Mouse (Mus musculus) naive thymus-derived CD4-positive, alpha-beta T cell, adult 2 months (primary cell): ENCODE results near the gene Sdsl.

ENCODE experiments used
- DNase-seq: peaks from one replicate; pipeline ENCODE4 v3.0.0-alpha.2; 2011; ENCODE audit warnings: low read depth

The Sdsl gene

GRCm38 (mm10) chr5:120493873-120494395 is 21.3 kb upstream of the Sdsl start:
- DNase-seq, result no peak

GRCm38 (mm10) chr5:120493440-120493839 is 20.8 kb upstream of the Sdsl start:
- no peak for DNase-seq

GRCm38 (mm10) chr5:120492437-120492836 is 19.8 kb upstream of the Sdsl start:
- DNase-seq, result no peak

GRCm38 (mm10) chr5:120490679-120491192 is 18.1 kb upstream of the Sdsl start:
- no peak for DNase-seq

- no peak for DNase-seq
Measured at GRCm38 (mm10) chr5:120487844-120488243, 15.2 kb upstream of the Sdsl start.

- DNase-seq, result no peak
Measured at GRCm38 (mm10) chr5:120483399-120483798, 10.8 kb upstream of the Sdsl start.

- DNase-seq, result no peak
Measured at GRCm38 (mm10) chr5:120481205-120481604, 8.6 kb upstream of the Sdsl start.

GRCm38 (mm10) chr5:120479538-120479937 is 6.9 kb upstream of the Sdsl start:
- peak; percentile 41 for DNase-seq

- no peak for DNase-seq
Measured at GRCm38 (mm10) chr5:120477993-120478392, 5.4 kb upstream of the Sdsl start.

GRCm38 (mm10) chr5:120476296-120476695 is 3.7 kb upstream of the Sdsl start, which contains the start of gene Sds:
Gene Sds (plus strand): TSS chr5:120476526.
- no peak for DNase-seq

GRCm38 (mm10) chr5:120475861-120476260 is 3.3 kb upstream of the Sdsl start:
- no peak for DNase-seq

GRCm38 (mm10) chr5:120473361-120473760 is 751 bp upstream of the Sdsl start:
- no peak for DNase-seq

- DNase-seq, result no peak
Measured at GRCm38 (mm10) chr5:120471538-120471937, 1.1 kb downstream of the Sdsl start.

GRCm38 (mm10) chr5:120468830-120469229 is 3.8 kb downstream of the Sdsl start:
- no peak for DNase-seq

- no peak for DNase-seq
Measured at GRCm38 (mm10) chr5:120468336-120468735, 4.3 kb downstream of the Sdsl start.

- no peak for DNase-seq
Measured at GRCm38 (mm10) chr5:120467026-120467425, 5.6 kb downstream of the Sdsl start.

- DNase-seq, result no peak
Measured at GRCm38 (mm10) chr5:120465860-120466259, 6.8 kb downstream of the Sdsl start.

- peak; percentile 64 for DNase-seq
Measured at GRCm38 (mm10) chr5:120465062-120465461, 7.5 kb downstream of the Sdsl start.

- peak; percentile 26 for DNase-seq
Measured at GRCm38 (mm10) chr5:120464321-120464720, 8.3 kb downstream of the Sdsl start.

GRCm38 (mm10) chr5:120461902-120462301 is 10.7 kb downstream of the Sdsl start:
- DNase-seq, result no peak

- no peak for DNase-seq
Measured at GRCm38 (mm10) chr5:120459133-120459532, 13.5 kb downstream of the Sdsl start.

GRCm38 (mm10) chr5:120457628-120458027 is 15.0 kb downstream of the Sdsl start:
- DNase-seq, result peak; percentile 56

- DNase-seq, result no peak
Measured at GRCm38 (mm10) chr5:120456841-120457554, 15.6 kb downstream of the Sdsl start.

- no peak for DNase-seq
Measured at GRCm38 (mm10) chr5:120456253-120456652, 16.4 kb downstream of the Sdsl start.
